Mouse (Mus musculus) frontal cortex, adult (tissue): ENCODE data around the gene Zfyve9.

Experiments
- ATAC-seq: cut with Nextera tagmentation; 2 replicates; pipeline ENCODE4 v1.9.2; 2017; ENCODE audit warnings: mild to moderate bottlenecking, moderate library complexity, mixed read lengths; ENCODE audit not compliant: low TSS enrichment

Gene Zfyve9

DNA sequence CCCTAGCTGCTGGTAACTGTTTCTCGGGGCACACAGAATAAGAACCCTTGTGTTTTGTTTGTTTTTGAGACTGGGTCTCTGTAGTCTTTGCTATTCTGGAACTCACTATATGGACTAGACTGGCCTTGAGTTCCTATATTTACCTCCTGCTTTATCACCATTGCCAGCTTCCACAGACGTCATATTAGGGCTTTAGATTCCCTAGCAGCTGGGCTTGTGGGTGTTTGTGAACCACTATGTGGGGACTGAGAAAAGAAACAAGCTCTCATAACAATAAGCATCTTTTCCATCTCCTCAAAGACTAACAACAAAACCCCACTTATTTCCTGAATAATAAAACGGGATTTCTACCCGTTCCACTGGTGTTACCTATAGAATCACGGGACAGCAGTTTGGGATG is 169.7 kb downstream of the Zfyve9 start:
- peak; percentile 47; the same call in 1 of the 2 replicates for ATAC-seq

DNA sequence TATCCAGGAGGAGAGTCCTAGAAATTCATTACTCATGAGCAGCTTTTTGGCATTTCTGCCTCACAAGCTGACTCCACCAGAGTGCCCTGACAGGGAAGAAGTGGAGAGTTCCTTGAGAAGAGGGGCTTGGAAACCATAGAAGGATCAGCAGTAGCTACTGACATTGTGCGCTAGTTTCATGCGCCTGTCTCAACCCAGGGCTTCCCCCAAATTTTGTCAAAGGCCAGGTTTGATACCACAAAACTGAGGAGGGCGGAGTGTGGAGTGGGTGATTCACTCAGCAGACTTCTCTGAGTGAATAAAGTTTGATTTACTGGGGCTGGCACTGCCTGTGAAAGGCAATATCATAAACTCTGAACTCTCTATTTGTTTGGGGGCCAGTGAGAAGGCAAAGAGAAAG is 171.9 kb downstream of the Zfyve9 start:
- no peak for ATAC-seq

DNA sequence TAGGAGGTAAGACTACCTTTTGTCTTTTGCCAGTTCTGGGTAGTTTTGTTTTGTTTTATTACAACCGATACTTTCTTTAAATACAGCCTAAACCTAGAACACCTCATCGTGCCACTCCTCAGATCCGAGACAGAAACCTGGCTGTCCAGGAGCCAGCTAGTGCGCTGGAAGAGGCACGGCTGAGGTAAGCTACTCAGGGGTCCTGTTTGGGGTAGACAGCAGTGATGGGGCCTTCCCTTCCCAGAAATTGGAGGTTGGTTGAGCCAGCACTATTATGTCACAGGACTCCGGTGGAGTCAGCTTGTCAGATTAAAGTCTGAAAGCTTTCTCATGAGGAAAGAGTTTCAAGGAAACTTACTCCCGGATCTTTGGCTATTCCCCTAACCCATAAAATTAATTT is 178.7 kb downstream of the Zfyve9 start:
- ATAC-seq: no peak

DNA sequence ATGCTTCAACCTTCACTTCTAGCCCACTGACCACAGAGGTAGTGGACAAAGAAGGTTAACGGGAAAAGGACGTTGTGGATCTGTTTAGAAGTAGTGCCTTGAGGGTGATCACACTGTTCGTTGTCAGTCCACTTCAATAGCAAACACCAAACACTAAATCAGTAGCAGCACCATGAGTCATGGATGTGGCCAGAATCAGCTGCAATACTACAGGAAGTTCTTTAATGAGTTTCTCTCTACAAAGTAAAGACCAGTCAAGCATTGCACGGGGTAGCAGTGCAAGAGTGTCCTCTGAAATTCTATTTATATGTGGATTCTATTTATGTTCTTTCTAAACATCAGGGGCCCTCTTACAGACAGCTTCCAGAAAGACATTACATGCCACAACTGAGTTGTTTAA is 182.3 kb downstream of the Zfyve9 start:
- ATAC-seq: no peak

DNA sequence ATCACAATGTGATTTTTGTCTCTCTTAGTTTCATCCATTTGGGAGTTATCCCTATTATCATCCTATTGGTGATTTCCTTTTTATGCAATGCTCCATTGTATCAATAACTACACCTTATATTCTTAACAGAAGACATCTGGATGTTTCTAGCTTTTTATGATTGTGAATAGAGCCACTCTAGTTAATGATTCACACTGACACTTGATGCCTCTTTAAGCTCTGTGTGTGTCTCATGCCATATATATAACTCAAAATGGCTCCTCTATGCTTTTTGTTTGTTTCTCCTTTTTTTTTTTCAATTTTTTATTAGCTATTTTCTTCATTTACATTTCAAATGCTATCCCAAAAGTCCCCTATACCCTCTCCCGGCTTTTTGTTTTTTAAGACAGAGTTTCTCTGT is 184.8 kb downstream of the Zfyve9 start:
- no peak for ATAC-seq

DNA sequence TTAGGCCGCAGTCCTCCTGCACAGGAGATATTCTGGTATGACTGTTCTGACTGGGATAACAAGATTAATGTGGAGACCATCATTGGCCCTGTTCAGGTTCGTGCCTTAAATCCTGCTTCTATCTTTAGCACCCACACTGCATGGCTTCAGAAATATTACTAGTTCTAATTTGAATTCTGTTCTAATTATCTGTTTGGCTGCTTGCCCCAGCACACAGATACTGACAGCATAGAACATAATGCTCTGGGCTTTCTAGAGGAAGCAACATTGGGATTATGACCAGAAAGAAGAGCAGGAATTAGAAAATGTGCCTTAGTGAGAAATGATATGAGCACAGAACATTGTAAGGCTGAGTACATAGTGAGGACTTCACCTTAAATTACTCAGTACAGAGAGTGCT is 187.2 kb downstream of the Zfyve9 start:
- no peak for ATAC-seq
